Mouse (Mus musculus) megakaryocyte, embryonic 14.5 days (primary cell): Measurements from ENCODE around the gene Stx18. TPM values are rescaled to one million over a fixed set of nuclear protein-coding genes. Genes with fewer than 3 reads are reported as not detected.

Source experiments
- H3K27me3 ChIP-seq: replicated peaks from 2 replicates; pipeline ENCODE3; 2012; ENCODE audit warnings: inconsistent platforms
- H3K36me3 ChIP-seq: replicated peaks from 2 replicates; pipeline ENCODE3; 2012; ENCODE audit warnings: low read length, inconsistent platforms, mixed read lengths
- H3K4me1 ChIP-seq: 2 replicates; pipeline ENCODE4 v1.6.1; 2012; ENCODE audit warnings: inconsistent platforms
- H3K4me3 ChIP-seq: replicated peaks from 2 replicates; pipeline ENCODE3; 2012; ENCODE audit warnings: moderate library complexity, mild to moderate bottlenecking, inconsistent platforms
- H3K9me3 ChIP-seq: 2 replicates; pipeline ENCODE4 v1.6.1; 2012; ENCODE audit warnings: inconsistent platforms
- FLI1 ChIP-seq: IDR thresholded peaks from 2 replicates; pipeline ENCODE4 v1.6.1; 2012; ENCODE audit warnings: low read length, inconsistent platforms, mixed read lengths
- GATA1 ChIP-seq: IDR thresholded peaks from 3 replicates; pipeline ENCODE4 v1.6.1; 2012; ENCODE audit warnings: mixed read lengths, low read length, inconsistent platforms, borderline replicate concordance
- polyA plus RNA-seq: library from polyadenylated mRNA; stranded (reverse); fragments of >175 nt; gene quantifications from 2 replicates; pipeline ENCODE4 v1.2.3, GENCODE M21; 2012; ENCODE audit warnings: low replicate concordance; ENCODE audit not compliant: insufficient read depth

Stx18 gene
- polyA plus RNA-seq, 1 experiment: 30.9 TPM

GRCm38 (mm10) chr5:38091046-38091965, 52.8 kb downstream of the Stx18 start:
- H3K27me3 ChIP-seq: no peaks in the 10 kb centered on the region
- TF ChIP-seq GATA1 (no peak), FLI1 (no peak)
- H3K36me3 ChIP-seq: peaks cover 12% of the 10 kb centered on the region
- H3K9me3 ChIP-seq: no peaks in the 10 kb centered on the region
- peaks cover 9% of the 10 kb centered on the region for H3K4me1 ChIP-seq
- no peak overlapping the region for H3K4me3 ChIP-seq

GRCm38 (mm10) chr5:38091966-38092304, 53.4 kb downstream of the Stx18 start:
- Histone ChIP-seq H3K27me3 (no peaks in the 10 kb centered on the region), H3K36me3 (peaks cover 17% of the 10 kb centered on the region), H3K9me3 (no peaks in the 10 kb centered on the region), H3K4me1 (peaks cover 9% of the 10 kb centered on the region), H3K4me3 (no peak overlapping the region)
- TF ChIP-seq GATA1 (no peak), FLI1 (no peak)

GRCm38 (mm10) chr5:38094331-38094730, 55.8 kb downstream of the Stx18 start:
- peaks cover 9% of the 10 kb centered on the region for H3K4me1 ChIP-seq
- no peak overlapping the region for H3K4me3 ChIP-seq
- no peaks in the 10 kb centered on the region for H3K9me3 ChIP-seq
- TF ChIP-seq FLI1 (no peak), GATA1 (no peak)
- peaks cover 20% of the 10 kb centered on the region for H3K36me3 ChIP-seq
- H3K27me3 ChIP-seq: no peaks in the 10 kb centered on the region

- H3K4me1 ChIP-seq: no peaks in the 10 kb centered on the region
- no peaks in the 10 kb centered on the region for H3K27me3 ChIP-seq
- H3K9me3 ChIP-seq: no peaks in the 10 kb centered on the region
- no peak overlapping the region for H3K4me3 ChIP-seq
- TF ChIP-seq FLI1 (no peak), GATA1 (no peak)
- peaks cover 21% of the 10 kb centered on the region for H3K36me3 ChIP-seq
These were observed 59.1 kb downstream of the Stx18 start for GRCm38 (mm10) chr5:38097501-38098093.

GRCm38 (mm10) chr5:38099139-38099676, 60.7 kb downstream of the Stx18 start:
- H3K9me3 ChIP-seq: no peaks in the 10 kb centered on the region
- TF ChIP-seq FLI1 (no peak), GATA1 (no peak)
- no peaks in the 10 kb centered on the region for H3K4me1 ChIP-seq
- H3K4me3 ChIP-seq: no peak overlapping the region
- H3K27me3 ChIP-seq: no peaks in the 10 kb centered on the region
- peaks cover 36% of the 10 kb centered on the region for H3K36me3 ChIP-seq

- Histone ChIP-seq H3K4me3 (no peak overlapping the region), H3K4me1 (no peaks in the 10 kb centered on the region), H3K36me3 (peaks cover 53% of the 10 kb centered on the region), H3K9me3 (no peaks in the 10 kb centered on the region), H3K27me3 (no peaks in the 10 kb centered on the region)
- TF ChIP-seq GATA1 (no peak), FLI1 (no peak)
These were observed 64.4 kb downstream of the Stx18 start for GRCm38 (mm10) chr5:38102945-38103344.

GRCm38 (mm10) chr5:38106080-38106697, 67.6 kb downstream of the Stx18 start:
- H3K4me1 ChIP-seq: no peaks in the 10 kb centered on the region
- no peaks in the 10 kb centered on the region for H3K9me3 ChIP-seq
- H3K36me3 ChIP-seq: peaks cover 79% of the 10 kb centered on the region
- no peaks in the 10 kb centered on the region for H3K27me3 ChIP-seq
- no peak overlapping the region for H3K4me3 ChIP-seq
- no peak for TF ChIP-seq FLI1
- TF ChIP-seq GATA1: no peak

GRCm38 (mm10) chr5:38106807-38107206, 68.3 kb downstream of the Stx18 start:
- Histone ChIP-seq H3K27me3 (no peaks in the 10 kb centered on the region), H3K36me3 (peaks cover 86% of the 10 kb centered on the region), H3K4me1 (no peaks in the 10 kb centered on the region), H3K4me3 (no peak overlapping the region), H3K9me3 (no peaks in the 10 kb centered on the region)
- TF ChIP-seq GATA1 (no peak), FLI1 (no peak)

GRCm38 (mm10) chr5:38114526-38114925, 76.0 kb downstream of the Stx18 start:
- TF ChIP-seq FLI1: no peak
- TF ChIP-seq GATA1: no peak
- Histone ChIP-seq H3K27me3 (no peaks in the 10 kb centered on the region), H3K4me3 (no peak overlapping the region), H3K36me3 (peaks cover 82% of the 10 kb centered on the region), H3K4me1 (no peaks in the 10 kb centered on the region), H3K9me3 (no peaks in the 10 kb centered on the region)

GRCm38 (mm10) chr5:38117056-38117455, 78.5 kb downstream of the Stx18 start:
- Histone ChIP-seq H3K4me1 (no peaks in the 10 kb centered on the region), H3K27me3 (no peaks in the 10 kb centered on the region), H3K9me3 (no peaks in the 10 kb centered on the region), H3K4me3 (no peak overlapping the region), H3K36me3 (peaks cover 78% of the 10 kb centered on the region)
- TF ChIP-seq GATA1 (no peak), FLI1 (no peak)
